Mouse (Mus musculus) skeletal muscle tissue, adult 2 months (tissue): ENCODE measurements at regions not wholly inside any gene's neighbourhood (a gene's known extent, or its start where the extent isn't known, plus 50 kb on each side); places are given as distances from the start of the nearest gene placed in this dataset.

ENCODE experiments used
- DNase-seq: peaks from one replicate; pipeline ENCODE4 v3.0.0-alpha.2; 2012; ENCODE audit warnings: low read depth, low spot score

GRCm38 (mm10) chr4:32177933-32178639, 60.5 kb upstream of the Bach2 start:
- DNase-seq, result no peak

- DNase-seq, result peak; percentile 82
Observed at GRCm38 (mm10) chr4:32179707-32180241, 58.8 kb upstream of the Bach2 start.

GRCm38 (mm10) chr4:32183791-32184190, 54.8 kb upstream of the Bach2 start:
- DNase-seq, result no peak

- DNase-seq, result no peak
Observed at GRCm38 (mm10) chr4:32185986-32186385, 52.6 kb upstream of the Bach2 start.

- no peak for DNase-seq
Observed at GRCm38 (mm10) chr4:32187154-32187553, 51.5 kb upstream of the Bach2 start.

GRCm38 (mm10) chr4:32188076-32188475, 50.5 kb upstream of the Bach2 start:
- DNase-seq, result no peak

- DNase-seq, result no peak
Observed at GRCm38 (mm10) chr4:32188752-32189415, 49.7 kb upstream of the Bach2 start.
